Mouse (Mus musculus) embryonic facial prominence, embryonic 15.5 days (tissue): Measurements from ENCODE around the gene Sema3a. TPM values are rescaled to one million over a fixed set of nuclear protein-coding genes. Genes with fewer than 3 reads are reported as not detected.

ENCODE experiments used
- ATAC-seq: fragments of 200-750 bp; cut with Nextera tagmentation; 2 replicates; pipeline ENCODE4 v1.8.0; 2017; ENCODE audit warnings: low read depth, moderate TSS enrichment; ENCODE audit not compliant: insufficient number of reproducible peaks, low FRiP score, low TSS enrichment
- H3K27ac ChIP-seq: fragments of 300-500 bp; sonication (generic); replicated peaks from 2 replicates; pipeline ENCODE4 v1.5.1; 2015; ENCODE audit warnings: mild to moderate bottlenecking, inconsistent platforms
- H3K27me3 ChIP-seq: fragments of 300-500 bp; sonication (generic); 2 replicates; pipeline ENCODE4 v1.6.1; 2015; ENCODE audit warnings: inconsistent platforms
- H3K36me3 ChIP-seq: fragments of 300-500 bp; sonication (generic); 2 replicates; pipeline ENCODE4 v1.6.1; 2015; ENCODE audit warnings: mild to moderate bottlenecking, inconsistent platforms
- H3K4me1 ChIP-seq: fragments of 300-500 bp; sonication (generic); 2 replicates; pipeline ENCODE4 v1.6.1; 2015; ENCODE audit warnings: inconsistent platforms
- H3K4me2 ChIP-seq: fragments of 300-500 bp; sonication (generic); replicated peaks from 2 replicates; pipeline ENCODE4 v1.6.1; 2015; ENCODE audit warnings: mild to moderate bottlenecking, inconsistent platforms
- H3K4me3 ChIP-seq: fragments of 300-500 bp; sonication (generic); replicated peaks from 2 replicates; pipeline ENCODE4 v1.5.1; 2015; ENCODE audit warnings: mild to moderate bottlenecking, inconsistent platforms
- H3K9ac ChIP-seq: fragments of 300-500 bp; sonication (generic); 2 replicates; pipeline ENCODE4 v1.6.1; 2015; ENCODE audit warnings: inconsistent platforms
- H3K9me3 ChIP-seq: fragments of 300-500 bp; sonication (generic); replicated peaks from 2 replicates; pipeline ENCODE4 v1.6.1; 2016; ENCODE audit warnings: inconsistent platforms
- WGBS: fragments of 180-500 bp; shearing (Covaris S2); methylation state at CpG from one replicate; pipeline ENCODE4 v1.1.7; 2015; 5-methylcytosine and 5-hydroxymethylcytosine counted together
- polyA plus RNA-seq: library from polyadenylated mRNA; unstranded; fragments of >200 nt; fragmentation: Nextera tagmentation; extraction: Ambion mirVana; gene quantifications from 2 replicates; pipeline ENCODE4 v1.2.1, GENCODE M21; 2015

The Sema3a gene
- polyA plus RNA-seq, 1 experiment from 2014 or later = 32.1 TPM

- H3K4me1 ChIP-seq = no peaks in the 10 kb centered on the region
- no peak overlapping the region for H3K4me2 ChIP-seq
- H3K27me3 ChIP-seq = no peaks in the 10 kb centered on the region
- H3K4me3 ChIP-seq = no peak overlapping the region
- H3K36me3 ChIP-seq = no peaks in the 10 kb centered on the region
- H3K9me3 ChIP-seq = no peaks in the 10 kb centered on the region
- H3K9ac ChIP-seq = no peak overlapping the region
- no peak for ATAC-seq
- no peak overlapping the region for H3K27ac ChIP-seq
- 48% methylated on average over 5 of the region's 5 CpGs for WGBS
Observed at GRCm38 (mm10) chr5:13421276-13421925, 296.2 kb downstream of the Sema3a start.

DNA sequence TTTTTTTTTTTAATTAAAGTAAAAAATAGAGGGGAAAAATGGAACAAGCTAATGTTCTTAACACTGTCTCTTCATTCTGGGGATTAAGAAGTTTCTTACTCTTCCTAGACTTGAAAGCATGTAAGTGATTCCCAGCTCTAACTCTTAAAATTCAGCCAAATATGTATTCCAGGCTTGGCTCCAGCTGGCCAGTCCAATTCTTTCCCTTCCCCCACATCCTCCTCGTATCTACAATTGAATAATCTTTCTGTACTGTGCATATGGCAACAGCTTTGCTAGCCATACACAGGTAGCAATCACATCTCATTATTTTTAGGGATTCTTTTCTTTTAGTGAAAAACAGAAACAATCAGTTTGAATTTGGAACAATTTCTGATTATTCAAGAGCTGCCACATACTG lies 303.5 kb downstream of the Sema3a start:
- no peak overlapping the region for H3K9ac ChIP-seq
- no peaks in the 10 kb centered on the region for H3K4me1 ChIP-seq
- no peak for ATAC-seq
- H3K36me3 ChIP-seq = no peaks in the 10 kb centered on the region
- 33% methylated on average over 1 of the region's 1 CpGs for WGBS
- no peak overlapping the region for H3K27ac ChIP-seq
- H3K4me2 ChIP-seq = no peak overlapping the region
- H3K27me3 ChIP-seq = no peaks in the 10 kb centered on the region
- H3K9me3 ChIP-seq = no peaks in the 10 kb centered on the region
- H3K4me3 ChIP-seq = no peak overlapping the region

GRCm38 (mm10) chr5:13431827-13432226 lies 306.6 kb downstream of the Sema3a start:
- H3K4me2 ChIP-seq = no peak overlapping the region
- H3K36me3 ChIP-seq = no peaks in the 10 kb centered on the region
- no peak overlapping the region for H3K9ac ChIP-seq
- no peak overlapping the region for H3K27ac ChIP-seq
- no peaks in the 10 kb centered on the region for H3K27me3 ChIP-seq
- no peak for ATAC-seq
- WGBS = 87% methylated on average over 2 of the region's 2 CpGs
- H3K9me3 ChIP-seq = no peaks in the 10 kb centered on the region
- no peaks in the 10 kb centered on the region for H3K4me1 ChIP-seq
- H3K4me3 ChIP-seq = no peak overlapping the region

GRCm38 (mm10) chr5:13432574-13432973 lies 307.4 kb downstream of the Sema3a start:
- H3K27me3 ChIP-seq = no peaks in the 10 kb centered on the region
- H3K9me3 ChIP-seq = no peaks in the 10 kb centered on the region
- H3K9ac ChIP-seq = no peak overlapping the region
- no peak for ATAC-seq
- H3K4me1 ChIP-seq = no peaks in the 10 kb centered on the region
- H3K4me3 ChIP-seq = no peak overlapping the region
- H3K36me3 ChIP-seq = no peaks in the 10 kb centered on the region
- H3K27ac ChIP-seq = no peak overlapping the region
- no peak overlapping the region for H3K4me2 ChIP-seq
- WGBS = 76% methylated on average over 3 of the region's 3 CpGs

DNA sequence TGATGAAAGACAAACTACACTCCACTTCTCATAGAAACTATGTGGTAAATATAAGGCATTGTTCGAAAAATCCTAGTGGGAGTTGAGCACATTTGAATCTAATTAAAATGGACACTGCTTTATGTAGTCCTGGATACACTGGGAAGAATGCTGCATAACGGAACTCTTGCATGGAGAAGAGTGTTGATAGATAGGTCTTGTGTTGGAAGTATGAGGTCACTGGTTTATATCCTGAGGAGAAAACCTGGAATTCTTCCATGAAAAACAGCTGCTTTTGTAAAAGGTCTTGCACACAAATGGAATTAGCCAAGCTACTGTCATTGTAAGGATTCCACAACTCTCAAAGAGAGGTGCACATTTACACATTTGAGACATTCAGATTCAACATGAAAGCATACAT lies 308.1 kb downstream of the Sema3a start:
- 0 out of 2 replicates have a peak, but pooled peaks have one; percentile 39 for ATAC-seq

DNA sequence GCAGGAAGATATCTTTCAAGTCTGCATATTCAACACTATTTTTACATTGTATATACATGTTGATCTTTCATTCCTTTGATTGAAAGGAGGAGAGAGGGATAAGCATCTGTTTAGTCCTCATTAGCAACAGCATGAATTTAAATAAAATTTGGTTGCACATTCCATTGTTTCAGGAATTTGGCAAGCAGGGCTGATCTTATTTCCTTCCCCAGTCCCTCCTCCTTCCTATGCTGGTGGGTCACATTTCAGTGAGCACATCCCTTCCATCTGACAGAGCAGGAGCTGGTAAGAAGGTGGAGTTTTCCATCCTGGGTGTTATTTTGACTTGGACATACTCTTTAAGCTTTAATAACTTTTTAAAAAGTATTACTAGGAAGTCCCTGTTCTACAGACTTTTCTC lies 315.9 kb downstream of the Sema3a start:
- Histone ChIP-seq H3K4me3 (no peak overlapping the region), H3K9me3 (no peaks in the 10 kb centered on the region), H3K4me2 (no peak overlapping the region), H3K36me3 (no peaks in the 10 kb centered on the region), H3K9ac (no peak overlapping the region), H3K27me3 (no peaks in the 10 kb centered on the region), H3K4me1 (no peaks in the 10 kb centered on the region), H3K27ac (no peak overlapping the region)
- no peak for ATAC-seq

More for the DNA sequence above, 308.1 kb downstream of the Sema3a start:
- H3K9ac ChIP-seq = no peak overlapping the region
- H3K4me1 ChIP-seq = no peaks in the 10 kb centered on the region
- no peak overlapping the region for H3K4me2 ChIP-seq
- H3K27me3 ChIP-seq = no peaks in the 10 kb centered on the region
- H3K36me3 ChIP-seq = no peaks in the 10 kb centered on the region
- WGBS = 54% methylated on average over 2 of the region's 2 CpGs
- H3K9me3 ChIP-seq = no peaks in the 10 kb centered on the region
- no peak overlapping the region for H3K4me3 ChIP-seq
- H3K27ac ChIP-seq = no peak overlapping the region

GRCm38 (mm10) chr5:13460182-13461001 lies 335.2 kb downstream of the Sema3a start:
- Histone ChIP-seq H3K4me1 (no peaks in the 10 kb centered on the region), H3K9me3 (no peaks in the 10 kb centered on the region), H3K36me3 (no peaks in the 10 kb centered on the region), H3K27ac (no peak overlapping the region), H3K4me2 (no peak overlapping the region), H3K9ac (no peak overlapping the region), H3K27me3 (no peaks in the 10 kb centered on the region), H3K4me3 (no peak overlapping the region)
- 58% methylated on average over 1 of the region's 1 CpGs for WGBS
- ATAC-seq = no peak

GRCm38 (mm10) chr5:13468856-13469255 lies 343.6 kb downstream of the Sema3a start:
- H3K9me3 ChIP-seq = no peaks in the 10 kb centered on the region
- H3K4me1 ChIP-seq = peaks cover 6% of the 10 kb centered on the region
- H3K27ac ChIP-seq = no peak overlapping the region
- no peaks in the 10 kb centered on the region for H3K27me3 ChIP-seq
- H3K9ac ChIP-seq = no peak overlapping the region
- 45% methylated on average over 7 of the region's 7 CpGs for WGBS
- no peak for ATAC-seq
- H3K4me3 ChIP-seq = no peak overlapping the region
- H3K36me3 ChIP-seq = no peaks in the 10 kb centered on the region
- no peak overlapping the region for H3K4me2 ChIP-seq

- Histone ChIP-seq H3K4me3 (no peak overlapping the region), H3K4me1 (peaks cover 6% of the 10 kb centered on the region), H3K4me2 (no peak overlapping the region), H3K27ac (peak overlapping the region; percentile 68; the same call in 1 of the 2 replicates), H3K9ac (no peak overlapping the region), H3K9me3 (no peaks in the 10 kb centered on the region), H3K36me3 (no peaks in the 10 kb centered on the region), H3K27me3 (no peaks in the 10 kb centered on the region)
- WGBS = 59% methylated on average over 5 of the region's 5 CpGs
- no peak for ATAC-seq
Observed at GRCm38 (mm10) chr5:13469401-13469800, 344.2 kb downstream of the Sema3a start.

DNA sequence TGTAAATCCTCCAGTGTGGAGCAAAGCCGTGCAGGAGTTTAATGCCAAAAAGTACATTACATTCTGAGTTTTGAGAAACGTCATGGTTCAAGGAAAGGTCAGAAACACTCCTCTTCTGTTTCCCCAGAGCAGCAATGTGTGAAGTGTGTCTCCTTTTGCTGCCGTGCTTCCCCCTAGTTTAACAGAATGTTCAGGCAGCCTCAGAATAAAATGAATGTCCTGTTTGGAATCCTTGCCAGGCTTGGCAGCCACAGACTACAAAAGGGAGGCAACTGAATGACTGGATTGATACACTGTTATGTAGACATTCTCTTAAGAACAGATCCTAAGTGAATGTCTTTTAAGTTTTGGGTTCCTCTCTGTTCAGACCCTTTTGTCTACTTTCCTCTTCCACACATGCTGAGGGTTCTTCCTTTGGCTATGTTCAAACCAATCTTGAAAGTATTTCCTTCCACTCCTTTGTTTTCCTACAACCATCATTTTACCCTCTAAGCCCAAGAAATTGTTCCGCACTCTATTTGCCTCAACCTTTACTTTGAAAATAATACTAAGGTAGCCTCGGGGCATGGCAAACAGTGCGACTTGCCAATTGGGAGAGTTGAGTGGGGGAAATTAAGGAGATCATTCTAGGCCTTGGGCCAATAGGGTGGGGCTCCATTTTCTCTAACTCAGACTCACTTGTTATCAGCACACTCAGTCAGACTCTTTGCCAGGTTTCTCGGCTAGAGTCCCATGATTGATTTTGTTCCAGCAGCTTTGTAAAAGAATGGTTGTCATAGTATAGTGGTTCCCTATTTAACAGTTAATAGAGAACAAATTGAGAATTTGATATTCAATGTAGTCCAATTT lies 345.1 kb downstream of the Sema3a start:
- Histone ChIP-seq H3K36me3 (no peaks in the 10 kb centered on the region), H3K27ac (peak overlapping the region; percentile 68), H3K27me3 (no peaks in the 10 kb centered on the region), H3K9ac (no peak overlapping the region), H3K4me1 (peaks cover 6% of the 10 kb centered on the region), H3K4me3 (no peak overlapping the region), H3K4me2 (no peak overlapping the region), H3K9me3 (no peaks in the 10 kb centered on the region)
- ATAC-seq = peak; percentile 70; the same call in 1 of the 2 replicates
- WGBS = 30% methylated on average over 7 of the region's 7 CpGs

DNA sequence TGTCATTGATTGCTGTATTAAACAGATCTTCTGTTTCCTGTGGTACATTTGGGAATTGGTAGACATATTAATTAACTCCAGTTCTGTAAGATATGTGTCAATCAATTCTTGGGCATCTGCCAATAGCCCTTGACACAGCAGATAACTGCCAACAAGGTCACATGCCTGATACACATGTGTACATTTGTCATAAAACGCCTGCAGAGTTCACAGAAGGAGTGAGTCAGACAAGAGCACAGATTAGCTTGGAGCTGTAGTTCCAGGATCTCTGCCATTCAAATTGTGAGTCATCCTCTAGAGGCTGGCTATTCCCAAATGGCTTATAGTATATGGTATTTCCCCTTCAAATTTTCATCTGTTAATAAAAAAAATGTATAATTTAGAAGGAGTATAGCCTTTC lies 352.4 kb downstream of the Sema3a start:
- 31% methylated on average over 1 of the region's 1 CpGs for WGBS
- no peaks in the 10 kb centered on the region for H3K4me1 ChIP-seq
- no peak for ATAC-seq
- no peaks in the 10 kb centered on the region for H3K27me3 ChIP-seq
- no peak overlapping the region for H3K4me3 ChIP-seq
- no peak overlapping the region for H3K4me2 ChIP-seq
- H3K27ac ChIP-seq = no peak overlapping the region
- H3K9ac ChIP-seq = no peak overlapping the region
- no peaks in the 10 kb centered on the region for H3K36me3 ChIP-seq
- H3K9me3 ChIP-seq = no peaks in the 10 kb centered on the region
